Mouse (Mus musculus): ENCODE measurements around the gene Msl3l2. TPM values are rescaled to one million over a fixed set of nuclear protein-coding genes. Genes with fewer than 3 reads are reported as not detected.

Gene Msl3l2
- polyA plus RNA-seq, 1 experiment from 2014 or later, result 5.6 TPM

DNA sequence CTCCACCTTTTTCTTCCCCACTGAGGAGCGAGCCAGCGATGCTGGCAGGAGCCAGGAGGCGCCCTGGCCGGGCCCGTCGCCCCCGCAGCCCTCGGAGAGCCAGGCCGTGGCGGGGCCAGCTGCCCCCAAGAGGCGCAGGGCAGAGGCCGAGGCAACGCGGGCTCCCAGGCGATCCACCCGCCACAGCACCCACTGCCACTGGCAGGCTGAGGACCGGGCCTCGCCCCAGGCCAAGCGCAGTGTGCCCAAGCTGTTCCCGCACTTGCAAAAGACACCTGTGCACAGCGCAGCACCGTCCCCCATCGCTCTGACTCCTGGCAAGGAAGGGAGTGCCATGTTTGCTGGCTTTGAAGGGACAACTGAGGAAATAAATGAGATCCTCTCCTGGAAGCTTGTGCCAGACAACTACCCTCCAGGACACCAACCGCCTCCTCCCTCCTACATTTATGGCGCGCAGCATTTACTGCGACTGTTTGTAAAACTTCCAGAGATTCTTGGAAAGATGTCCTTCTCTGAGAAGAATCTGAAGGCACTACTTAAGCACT, 9.0 kb downstream of the Msl3l2 start:
- Histone ChIP-seq H3K27ac (no peak overlapping the region), H3K36me3 (no peaks in the 10 kb centered on the region), H3K9ac (peak overlapping the region; percentile 23; the same call in 1 of the 2 replicates), H3K4me3 (replicated peaks) (peak overlapping the region; percentile 55), H3K4me2 (peak overlapping the region; percentile 81), H3K4me1 (peaks cover 4% of the 10 kb centered on the region; the same call in 1 of the 2 replicates), H3K27me3 (replicated peaks) (no peaks in the 10 kb centered on the region), H3K9me3 (no peaks in the 10 kb centered on the region)
- ATAC-seq (ENCODE audit: insufficient read depth, low FRiP score, low read depth), result peak; percentile 34; the same call in 1 of the 2 replicates
- 17% methylated on average over 25 of the region's 27 CpGs for WGBS

DNA sequence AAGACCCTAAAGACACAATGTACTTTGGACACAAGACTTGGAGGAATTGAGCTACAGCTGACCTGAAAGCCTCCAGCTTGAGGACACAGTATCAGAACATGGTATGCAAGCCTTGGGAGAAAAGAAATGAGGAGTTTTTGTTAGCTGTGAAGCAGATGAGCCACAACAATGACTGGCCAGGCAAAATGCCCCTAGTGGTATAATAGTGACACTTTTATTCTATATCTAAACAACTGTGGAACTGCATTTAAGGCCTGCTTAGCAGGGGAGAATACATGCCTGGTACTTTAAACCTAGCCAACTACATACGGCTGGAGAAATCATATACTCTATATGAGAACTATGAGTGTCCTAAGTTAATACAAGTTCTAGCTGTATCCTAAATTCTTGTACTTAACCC, 20.3 kb downstream of the Msl3l2 start:
- no peak overlapping the region for H3K27ac ChIP-seq
- no peak for ATAC-seq (ENCODE audit: insufficient read depth, low FRiP score, low read depth)
- WGBS, result 89% methylated on average over 1 of the region's 1 CpGs
- H3K9me3 ChIP-seq, result no peaks in the 10 kb centered on the region
- H3K27me3 ChIP-seq (replicated peaks), result no peaks in the 10 kb centered on the region
- H3K36me3 ChIP-seq, result no peaks in the 10 kb centered on the region
- no peaks in the 10 kb centered on the region for H3K4me1 ChIP-seq
- H3K9ac ChIP-seq, result no peak overlapping the region
- no peak overlapping the region for H3K4me3 ChIP-seq (replicated peaks)
- H3K4me2 ChIP-seq, result no peak overlapping the region

DNA sequence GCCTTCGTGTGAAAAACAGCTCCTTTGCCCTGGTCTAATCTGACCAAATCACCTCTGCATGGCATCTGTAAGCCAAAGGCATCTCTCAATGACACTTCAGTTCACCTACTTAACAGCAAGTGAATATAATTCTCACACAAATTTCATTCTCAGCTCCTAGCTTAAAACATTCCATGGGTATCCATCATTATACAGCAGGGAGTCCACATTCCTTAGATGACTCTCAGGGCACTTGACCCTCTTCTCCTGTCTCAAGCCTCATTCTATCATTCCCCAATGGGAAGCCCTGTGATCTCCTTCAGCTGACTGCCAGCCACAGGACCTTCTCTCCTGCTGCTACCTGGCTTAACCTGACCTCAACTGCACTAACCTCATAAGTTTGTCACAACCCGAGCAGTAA, 22.9 kb downstream of the Msl3l2 start:
- ATAC-seq (ENCODE audit: insufficient read depth, low FRiP score, low read depth), result no peak
- Histone ChIP-seq H3K27ac (no peak overlapping the region), H3K9me3 (no peaks in the 10 kb centered on the region), H3K27me3 (replicated peaks) (no peaks in the 10 kb centered on the region), H3K9ac (no peak overlapping the region), H3K36me3 (no peaks in the 10 kb centered on the region), H3K4me2 (no peak overlapping the region), H3K4me3 (replicated peaks) (no peak overlapping the region), H3K4me1 (no peaks in the 10 kb centered on the region)
- WGBS, result 82% methylated on average over 2 of the region's 2 CpGs

DNA sequence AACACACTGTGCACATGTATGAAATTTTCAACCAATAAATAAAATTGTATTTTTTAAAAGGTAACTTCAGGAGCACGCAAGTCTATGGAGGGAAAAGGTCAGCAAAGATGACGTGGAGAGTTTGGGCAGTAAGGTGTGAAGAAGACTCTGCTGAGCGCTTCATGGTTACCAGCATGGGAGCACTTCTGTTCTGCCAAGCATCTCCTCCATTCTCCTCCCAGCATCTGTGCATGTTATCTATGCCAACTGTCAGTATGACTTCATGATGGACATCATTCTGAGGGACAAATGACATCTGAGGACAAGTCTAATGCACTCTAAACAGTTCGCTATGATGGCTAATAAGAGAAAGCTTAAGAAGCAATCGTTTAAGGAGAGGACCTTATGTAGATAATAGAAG, 30.5 kb downstream of the Msl3l2 start:
- Histone ChIP-seq H3K4me3 (replicated peaks) (no peak overlapping the region), H3K4me2 (no peak overlapping the region), H3K9me3 (no peaks in the 10 kb centered on the region), H3K36me3 (no peaks in the 10 kb centered on the region), H3K4me1 (no peaks in the 10 kb centered on the region), H3K27ac (no peak overlapping the region), H3K9ac (no peak overlapping the region), H3K27me3 (replicated peaks) (no peaks in the 10 kb centered on the region)
- 93% methylated on average over 5 of the region's 5 CpGs for WGBS
- no peak for ATAC-seq (ENCODE audit: insufficient read depth, low FRiP score, low read depth)

DNA sequence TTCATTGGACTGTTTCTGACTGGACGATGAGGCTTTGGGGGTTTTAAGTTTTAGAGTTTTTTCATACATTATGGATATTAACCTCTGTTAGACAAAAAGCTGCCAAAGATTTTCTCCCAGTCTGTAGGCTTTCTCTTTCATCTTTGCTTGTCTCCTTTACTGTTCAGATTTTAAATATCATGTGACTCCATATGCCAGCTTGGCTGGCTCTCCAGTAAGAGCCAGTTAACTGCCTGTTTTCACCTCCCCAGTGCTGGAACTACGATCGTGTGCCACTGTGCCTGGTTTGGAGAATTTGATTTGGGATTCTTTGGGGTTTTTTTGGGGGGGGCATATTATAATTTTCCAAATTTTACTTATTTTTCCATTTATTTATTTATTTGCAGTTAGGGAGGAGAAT, 42.2 kb downstream of the Msl3l2 start:
- Histone ChIP-seq H3K9ac (no peak overlapping the region), H3K4me1 (no peaks in the 10 kb centered on the region), H3K36me3 (no peaks in the 10 kb centered on the region), H3K9me3 (no peaks in the 10 kb centered on the region), H3K27me3 (replicated peaks) (no peaks in the 10 kb centered on the region), H3K27ac (no peak overlapping the region), H3K4me2 (no peak overlapping the region), H3K4me3 (replicated peaks) (no peak overlapping the region)
- no peak for ATAC-seq (ENCODE audit: insufficient read depth, low FRiP score, low read depth)
- WGBS, result 91% methylated on average over 3 of the region's 3 CpGs

DNA sequence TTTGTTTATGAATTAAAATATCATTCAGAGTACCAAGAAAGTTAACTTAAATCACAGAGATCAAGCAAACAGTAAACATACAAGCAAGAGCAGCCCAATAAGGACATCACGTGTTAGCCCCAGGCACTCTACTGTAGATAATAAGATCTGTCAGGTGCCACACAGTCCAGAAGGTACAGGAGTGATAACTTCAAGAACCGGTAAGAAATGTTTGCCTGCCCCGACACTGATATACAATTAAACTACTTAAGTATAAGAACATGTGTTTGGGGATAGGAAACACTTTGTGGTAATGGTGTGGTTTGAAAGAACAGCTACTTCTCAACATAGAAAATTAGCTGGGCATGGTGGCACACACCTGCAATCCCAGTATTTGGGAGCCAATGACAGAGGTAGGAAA, 50.2 kb downstream of the Msl3l2 start:
- Histone ChIP-seq H3K4me1 (no peaks in the 10 kb centered on the region), H3K4me3 (replicated peaks) (no peak overlapping the region), H3K27ac (no peak overlapping the region), H3K36me3 (no peaks in the 10 kb centered on the region), H3K27me3 (replicated peaks) (no peaks in the 10 kb centered on the region), H3K9me3 (no peaks in the 10 kb centered on the region), H3K9ac (no peak overlapping the region), H3K4me2 (no peak overlapping the region)
- WGBS, result 85% methylated on average over 3 of the region's 3 CpGs
- ATAC-seq (ENCODE audit: insufficient read depth, low FRiP score, low read depth), result no peak

DNA sequence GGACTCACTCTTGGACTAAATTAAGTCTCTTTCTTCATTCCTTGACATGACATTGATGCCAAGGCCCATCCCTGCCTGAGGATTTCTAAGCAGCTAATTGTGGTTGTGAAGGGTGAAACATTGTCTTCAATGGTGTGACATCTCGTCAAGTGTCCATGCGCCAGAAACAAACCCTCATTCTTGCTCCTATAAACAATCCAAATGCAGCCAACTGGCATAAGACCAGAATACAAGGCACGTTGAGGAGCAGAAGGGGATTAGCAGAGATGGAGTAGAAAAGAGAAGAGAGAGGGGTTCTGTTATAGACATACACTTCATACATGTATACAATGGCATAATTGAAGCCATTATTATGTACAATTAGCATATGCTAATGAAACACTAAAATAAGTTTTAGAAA, 51.5 kb downstream of the Msl3l2 start:
- Histone ChIP-seq H3K27ac (no peak overlapping the region), H3K9ac (no peak overlapping the region), H3K4me3 (replicated peaks) (no peak overlapping the region), H3K36me3 (no peaks in the 10 kb centered on the region), H3K4me1 (no peaks in the 10 kb centered on the region), H3K9me3 (no peaks in the 10 kb centered on the region), H3K4me2 (no peak overlapping the region), H3K27me3 (replicated peaks) (no peaks in the 10 kb centered on the region)
- ATAC-seq (ENCODE audit: insufficient read depth, low FRiP score, low read depth), result no peak
- 70% methylated on average over 3 of the region's 3 CpGs for WGBS

DNA sequence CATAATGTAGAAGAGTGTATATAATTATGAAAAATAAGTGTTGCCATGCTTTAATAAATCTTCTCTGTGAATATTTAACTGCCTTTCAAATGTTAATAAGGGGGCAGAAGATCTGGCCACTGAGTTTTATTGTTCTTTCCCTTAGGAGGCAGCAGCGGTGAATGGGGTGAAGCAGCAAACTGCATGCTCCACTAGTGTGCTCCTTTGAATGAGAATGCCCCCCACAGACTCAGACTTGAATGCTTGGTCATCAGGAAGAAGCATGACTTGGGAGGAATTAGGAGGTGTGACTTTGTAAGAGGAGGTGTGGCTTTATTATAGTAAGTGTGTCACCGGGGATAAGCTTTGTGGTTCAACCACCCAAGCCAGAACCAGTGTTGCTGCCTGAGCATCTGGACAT, 52.0 kb downstream of the Msl3l2 start:
- Histone ChIP-seq H3K9ac (no peak overlapping the region), H3K4me2 (no peak overlapping the region), H3K36me3 (no peaks in the 10 kb centered on the region), H3K9me3 (no peaks in the 10 kb centered on the region), H3K4me3 (replicated peaks) (no peak overlapping the region), H3K4me1 (no peaks in the 10 kb centered on the region), H3K27me3 (replicated peaks) (no peaks in the 10 kb centered on the region), H3K27ac (no peak overlapping the region)
- ATAC-seq (ENCODE audit: insufficient read depth, low FRiP score, low read depth), result no peak
- WGBS, result 87% methylated on average over 2 of the region's 2 CpGs

DNA sequence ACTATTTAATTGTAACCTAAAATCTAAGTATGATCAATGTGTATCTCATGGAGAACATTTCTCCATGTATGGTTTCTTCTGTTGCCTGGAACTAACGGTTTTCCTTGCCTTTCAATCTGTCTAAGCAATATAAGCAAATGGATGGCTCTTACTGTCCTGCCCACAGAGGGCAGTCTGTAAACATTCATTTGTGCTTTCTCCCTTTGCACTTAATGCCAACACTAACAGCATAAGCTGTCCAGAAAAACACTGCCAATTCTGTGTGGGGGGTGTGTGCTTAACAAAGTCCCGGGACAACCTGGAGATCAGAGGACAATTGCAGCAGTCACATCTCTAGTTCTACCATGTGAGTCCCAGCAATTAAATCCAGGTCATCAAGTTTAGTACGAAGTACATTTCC, 57.7 kb downstream of the Msl3l2 start:
- no peaks in the 10 kb centered on the region for H3K27me3 ChIP-seq (replicated peaks)
- H3K27ac ChIP-seq, result no peak overlapping the region
- no peak for ATAC-seq (ENCODE audit: insufficient read depth, low FRiP score, low read depth)
- no peak overlapping the region for H3K9ac ChIP-seq
- H3K4me3 ChIP-seq (replicated peaks), result no peak overlapping the region
- no peak overlapping the region for H3K4me2 ChIP-seq
- 67% methylated on average over 3 of the region's 3 CpGs for WGBS
- H3K4me1 ChIP-seq, result no peaks in the 10 kb centered on the region
- no peaks in the 10 kb centered on the region for H3K9me3 ChIP-seq
- H3K36me3 ChIP-seq, result no peaks in the 10 kb centered on the region

DNA sequence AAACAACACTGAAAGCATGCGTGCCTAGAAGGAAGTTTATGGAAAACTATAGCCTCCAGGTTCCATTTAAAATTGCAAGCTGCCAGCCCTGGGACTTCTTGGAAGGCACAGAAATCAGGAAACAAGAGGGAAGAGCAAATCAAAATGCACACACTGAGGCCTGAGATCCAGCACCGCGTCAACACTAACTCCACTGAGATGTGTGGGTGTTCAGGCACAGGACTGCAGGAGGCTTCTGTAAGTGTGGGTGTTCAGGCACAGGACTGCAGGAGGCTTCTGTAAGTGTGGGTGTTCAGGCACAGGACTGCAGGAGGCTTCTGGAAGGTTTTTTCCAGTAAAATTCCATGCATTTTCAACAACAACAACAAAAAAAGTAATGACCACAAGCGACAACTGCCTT, 59.0 kb downstream of the Msl3l2 start:
- Histone ChIP-seq H3K9ac (no peak overlapping the region), H3K4me3 (replicated peaks) (no peak overlapping the region), H3K9me3 (no peaks in the 10 kb centered on the region), H3K4me2 (no peak overlapping the region), H3K27me3 (replicated peaks) (no peaks in the 10 kb centered on the region), H3K27ac (no peak overlapping the region), H3K4me1 (no peaks in the 10 kb centered on the region), H3K36me3 (peaks cover 4% of the 10 kb centered on the region; the same call in 1 of the 2 replicates)
- no peak for ATAC-seq (ENCODE audit: insufficient read depth, low FRiP score, low read depth)
- 89% methylated on average over 4 of the region's 4 CpGs for WGBS

Other genes starting within 250 kb of the Msl3l2 start
- 3.0 and 3.1 TPM in 2 replicates for gene Tbc1d32, start 121.8 kb downstream of the Msl3l2 start, polyA plus RNA-seq (2015; fragmentation: Nextera tagmentation; extraction: Ambion mirVana)